Mouse (Mus musculus) NIH3T3 (cell line): Measurements from ENCODE around the gene Rab3b.

Experiments
- DNase-seq: peaks from one replicate; pipeline ENCODE4 v3.0.0-alpha.2; 2012; ENCODE audit warnings: low read depth

Rab3b gene

GRCm38 (mm10) chr4:108878963-108879822 is at the start of gene Rab3b:
Gene Rab3b (plus strand): TSS chr4:108879063.
- DNase-seq: no peak

- peak; percentile 76 for DNase-seq
Measured at GRCm38 (mm10) chr4:108830698-108831097, 48.2 kb upstream of the Rab3b start.

GRCm38 (mm10) chr4:108832916-108833827 is 45.7 kb upstream of the Rab3b start, which contains the start of gene Btf3l4:
Gene Btf3l4 (minus strand): TSS chr4:108833614.
- DNase-seq: peak; percentile 98

GRCm38 (mm10) chr4:108833828-108834114 is 45.1 kb upstream of the Rab3b start:
- no peak for DNase-seq

GRCm38 (mm10) chr4:108834115-108834970 is 44.5 kb upstream of the Rab3b start, which contains the start of gene Txndc12:
Gene Txndc12 (plus strand): TSS chr4:108834601.
- peak; percentile 96 for DNase-seq

- DNase-seq: peak; percentile 44
Measured at GRCm38 (mm10) chr4:108834971-108835311, 43.9 kb upstream of the Rab3b start.

- peak; percentile 55 for DNase-seq
Measured at GRCm38 (mm10) chr4:108835496-108835895, 43.4 kb upstream of the Rab3b start.

GRCm38 (mm10) chr4:108838031-108838430 is 40.8 kb upstream of the Rab3b start:
- DNase-seq: peak; percentile 64

GRCm38 (mm10) chr4:108841920-108842578 is 36.8 kb upstream of the Rab3b start:
- no peak for DNase-seq

GRCm38 (mm10) chr4:108843336-108843735 is 35.5 kb upstream of the Rab3b start:
- DNase-seq: no peak

- DNase-seq: no peak
Measured at GRCm38 (mm10) chr4:108845824-108846569, 32.9 kb upstream of the Rab3b start.

- peak; percentile 92 for DNase-seq
Measured at GRCm38 (mm10) chr4:108847715-108848504, 31.0 kb upstream of the Rab3b start, which contains the start of gene Kti12. Gene Kti12 (plus strand): TSS chr4:108847785.

- peak; percentile 54 for DNase-seq
Measured at GRCm38 (mm10) chr4:108848505-108848848, 30.4 kb upstream of the Rab3b start, which contains the start of gene A730015C16Rik. Gene A730015C16Rik (minus strand): TSS chr4:108848619.

- no peak for DNase-seq
Measured at GRCm38 (mm10) chr4:108866806-108867205, 12.1 kb upstream of the Rab3b start.

- peak; percentile 97 for DNase-seq
Measured at GRCm38 (mm10) chr4:108869730-108870374, 9.0 kb upstream of the Rab3b start.

- DNase-seq: no peak
Measured at GRCm38 (mm10) chr4:108873746-108874145, 5.1 kb upstream of the Rab3b start.

GRCm38 (mm10) chr4:108877901-108878300 is 962 bp upstream of the Rab3b start:
- no peak for DNase-seq

GRCm38 (mm10) chr4:108883815-108884214 is 5.0 kb downstream of the Rab3b start:
- DNase-seq: no peak

GRCm38 (mm10) chr4:108887456-108887855 is 8.6 kb downstream of the Rab3b start:
- peak; percentile 88 for DNase-seq
